Mouse (Mus musculus) lung, postnatal 0 days (tissue): ENCODE data around the gene Tuba1c.

Experiments used
- CTCF ChIP-seq: IDR thresholded peaks from 2 replicates; pipeline ENCODE4 v1.5.1; 2016; ENCODE audit warnings: antibody characterized with exemption, mild to moderate bottlenecking
- EP300 ChIP-seq: IDR thresholded peaks from 2 replicates; pipeline ENCODE4 v1.6.1; 2016; ENCODE audit warnings: antibody characterized with exemption, mild to moderate bottlenecking, control low read depth

GRCm38 (mm10) chr15:99011946-99012345 is 17.7 kb upstream of the Tuba1c start:
- TF ChIP-seq CTCF (no peak), EP300 (no peak)
